Mouse (Mus musculus): ENCODE data around the gene Slc22a15.
"Not testable (repeated sequence)": the region's sequence is repeated elsewhere in the genome, so short reads cannot be mapped to it uniquely, and the experiment has no call there.

The Slc22a15 gene

DNA sequence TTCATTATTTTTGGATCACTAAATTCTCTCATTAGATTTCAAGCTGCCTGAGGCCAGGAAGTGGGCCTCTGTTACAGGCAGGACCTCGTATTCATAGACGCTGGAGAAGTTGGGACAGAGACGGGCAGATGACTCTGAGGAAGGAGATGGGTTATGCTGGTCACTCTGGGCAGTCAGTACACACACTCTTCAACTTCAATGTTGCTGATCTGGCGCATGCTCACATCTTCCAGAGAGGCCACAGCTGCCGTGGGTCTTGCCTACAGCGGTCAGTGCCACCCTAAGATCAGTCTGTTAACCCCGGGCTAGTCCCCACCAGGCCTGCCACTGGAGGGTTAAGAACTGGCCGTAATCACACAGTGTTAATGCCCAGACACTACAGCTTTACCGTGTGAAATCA lies 52.3 kb downstream of the Slc22a15 start:
- DNase-seq (ENCODE audit: low spot score in 2 of 2): no peak

GRCm38 (mm10) chr3:101867001-101867421 lies 57.2 kb downstream of the Slc22a15 start:
- DNase-seq (ENCODE audit: low spot score in 2 of 2): no peak

- DNase-seq (ENCODE audit: low spot score in 2 of 2): no peak
Measured at GRCm38 (mm10) chr3:101861856-101862255, 62.4 kb downstream of the Slc22a15 start.

DNA sequence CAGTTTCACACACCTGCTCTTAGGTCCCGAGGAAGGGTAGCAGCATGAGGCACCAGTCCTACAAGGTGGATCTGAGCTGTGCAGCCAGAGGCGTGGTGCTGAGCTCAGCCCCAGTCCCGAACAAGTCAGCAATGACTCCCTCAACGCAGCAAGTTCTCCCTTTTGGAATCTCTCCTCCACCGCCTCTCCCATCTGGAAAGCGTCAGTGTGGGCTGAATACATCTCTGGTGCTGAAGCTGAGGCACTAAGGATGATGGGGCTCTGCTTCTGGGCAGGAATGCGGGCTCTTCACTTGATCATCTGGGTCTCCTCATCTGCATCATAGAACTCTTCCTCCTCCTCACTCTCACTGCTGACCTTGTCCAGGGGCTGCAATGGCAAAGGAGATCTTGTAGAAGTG lies 64.1 kb downstream of the Slc22a15 start:
- DNase-seq (ENCODE audit: low spot score in 2 of 2): no peak

DNA sequence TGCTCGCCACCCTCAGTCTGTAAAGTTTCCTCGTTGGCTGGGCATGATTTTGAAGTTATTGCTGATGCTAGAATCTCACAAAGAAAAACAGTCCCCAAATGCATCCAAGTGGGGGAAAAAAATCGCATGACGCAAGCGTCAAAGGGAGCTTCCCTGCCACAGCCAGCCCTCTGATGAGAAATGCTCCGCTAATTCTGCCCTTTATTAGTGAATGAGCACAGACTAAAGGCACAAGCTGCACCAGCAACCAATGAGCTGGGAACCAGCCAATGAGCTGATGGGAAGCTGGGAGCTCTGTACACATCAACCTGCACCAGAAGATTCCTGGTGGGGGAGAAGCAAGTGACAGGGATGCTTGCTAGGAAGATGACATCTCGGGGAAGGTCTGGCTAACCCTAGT lies 64.5 kb downstream of the Slc22a15 start:
- DNase-seq (ENCODE audit: low spot score in 2 of 2): no peak

- no peak for DNase-seq (ENCODE audit: low spot score in 2 of 2)
Measured at GRCm38 (mm10) chr3:101854075-101854474, 70.2 kb downstream of the Slc22a15 start.

GRCm38 (mm10) chr3:101851363-101851762 lies 72.9 kb downstream of the Slc22a15 start:
- DNase-seq (ENCODE audit: low spot score in 2 of 2): no peak

GRCm38 (mm10) chr3:101848816-101849215 lies 75.4 kb downstream of the Slc22a15 start, which contains the start of gene Mab21l3:
Gene Mab21l3 (minus strand): TSS chr3:101848959.
- no peak for DNase-seq (ENCODE audit: low spot score in 2 of 2)

DNA sequence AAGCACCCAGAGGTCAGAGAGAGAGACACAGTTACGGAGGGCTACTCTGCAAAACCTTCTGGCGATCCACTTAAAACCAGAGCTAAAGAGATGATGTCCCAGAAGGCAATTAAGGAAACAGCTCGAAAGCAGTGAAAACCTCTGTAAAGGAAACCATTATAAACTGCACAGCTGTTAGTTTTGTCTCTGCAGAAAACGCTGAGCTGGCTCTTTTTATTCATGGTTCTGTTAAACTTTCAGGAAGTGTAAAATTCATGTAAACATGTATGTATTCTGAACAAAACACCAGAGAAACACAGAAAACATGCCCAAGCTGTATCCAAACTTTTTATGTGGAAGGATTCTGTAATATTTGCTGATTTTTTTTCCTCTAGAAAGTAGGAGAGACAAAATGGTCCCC lies 78.2 kb downstream of the Slc22a15 start:
- DNase-seq (ENCODE audit: low spot score in 2 of 2): no peak

- no peak for DNase-seq (ENCODE audit: low spot score in 2 of 2)
Measured at GRCm38 (mm10) chr3:101842372-101843094, 81.7 kb downstream of the Slc22a15 start.

GRCm38 (mm10) chr3:101839327-101839726 lies 84.9 kb downstream of the Slc22a15 start:
- DNase-seq (ENCODE audit: low spot score in 2 of 2): no peak

DNA sequence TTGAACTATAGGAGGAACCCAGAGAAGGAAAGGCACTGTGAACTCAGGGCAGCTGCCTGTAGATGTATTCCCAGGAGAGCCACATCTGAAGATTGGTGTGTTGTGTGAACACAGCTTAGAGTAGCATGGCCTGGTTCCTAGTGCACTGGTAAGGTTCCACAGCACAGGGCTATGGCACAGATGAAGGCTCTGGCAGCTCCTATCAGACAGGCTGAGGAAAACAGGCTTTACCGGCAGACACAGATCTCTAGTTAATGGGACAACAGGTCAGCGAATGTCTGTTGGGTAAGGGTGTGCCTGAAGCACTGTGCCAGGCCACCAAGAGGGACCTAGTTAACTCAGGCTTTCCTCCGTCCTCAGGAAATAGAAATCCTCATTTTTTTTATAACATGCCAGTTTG lies 87.3 kb downstream of the Slc22a15 start:
- no peak for DNase-seq (ENCODE audit: low spot score in 2 of 2)

DNA sequence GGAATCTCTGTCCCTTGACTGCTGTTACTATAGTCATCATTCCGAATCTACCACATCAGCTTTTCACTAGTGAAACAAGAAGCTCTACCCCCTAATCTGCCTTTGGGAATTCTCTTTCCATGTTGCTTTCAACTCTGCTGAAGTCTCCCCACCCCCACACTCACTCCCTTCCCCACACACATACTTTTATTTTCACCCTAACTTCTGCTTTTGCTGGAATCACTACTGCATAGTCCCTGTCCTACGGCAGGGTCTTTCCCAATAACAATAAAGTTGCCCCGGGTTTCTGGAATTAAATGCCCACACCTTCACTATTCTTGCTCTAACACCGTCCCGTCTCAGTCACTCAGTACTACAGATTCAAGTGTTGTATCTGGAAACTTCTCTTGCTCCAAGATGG lies 87.7 kb downstream of the Slc22a15 start:
- DNase-seq (ENCODE audit: low spot score in 2 of 2): no peak

- DNase-seq (ENCODE audit: low spot score in 2 of 2): no peak
Measured at GRCm38 (mm10) chr3:101836045-101836444, 88.2 kb downstream of the Slc22a15 start.

GRCm38 (mm10) chr3:101831189-101831858 lies 92.9 kb downstream of the Slc22a15 start:
- DNase-seq (ENCODE audit: low spot score in 2 of 2): no peak

DNA sequence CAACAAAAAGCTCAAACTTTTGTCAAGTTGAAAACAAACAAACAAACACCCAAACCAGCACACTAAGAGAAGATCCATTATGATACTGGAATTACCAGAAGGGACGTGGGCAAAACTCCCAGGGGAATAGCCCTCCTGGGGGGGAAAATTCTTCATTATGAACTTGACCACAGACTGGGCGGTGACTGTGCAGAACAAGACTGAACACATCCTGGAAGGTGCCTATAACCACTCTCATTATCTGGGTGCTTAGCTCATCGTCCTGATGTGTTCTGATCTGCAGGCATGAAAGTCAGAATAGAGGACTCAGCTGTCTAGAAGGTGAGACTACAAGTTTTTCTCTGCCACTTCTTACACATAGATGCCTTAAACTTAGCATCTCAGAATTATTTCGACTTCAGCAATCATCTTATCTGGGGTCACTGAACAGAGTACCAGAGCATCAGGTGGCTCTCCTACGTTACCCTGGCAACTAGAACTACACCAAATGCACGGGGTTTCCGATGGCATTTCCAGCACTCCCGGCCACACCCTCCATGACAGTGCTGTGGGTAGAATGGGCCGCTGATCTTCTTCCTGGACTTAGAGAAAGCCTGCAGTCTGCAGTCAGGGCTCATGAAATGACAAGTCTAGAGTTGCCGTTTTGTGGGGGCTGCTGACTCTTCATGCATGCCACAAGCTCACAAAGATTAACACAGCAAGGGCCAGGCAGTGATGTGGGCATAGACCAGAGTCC lies 94.2 kb downstream of the Slc22a15 start:
- no peak for DNase-seq (ENCODE audit: low spot score in 2 of 2)

DNA sequence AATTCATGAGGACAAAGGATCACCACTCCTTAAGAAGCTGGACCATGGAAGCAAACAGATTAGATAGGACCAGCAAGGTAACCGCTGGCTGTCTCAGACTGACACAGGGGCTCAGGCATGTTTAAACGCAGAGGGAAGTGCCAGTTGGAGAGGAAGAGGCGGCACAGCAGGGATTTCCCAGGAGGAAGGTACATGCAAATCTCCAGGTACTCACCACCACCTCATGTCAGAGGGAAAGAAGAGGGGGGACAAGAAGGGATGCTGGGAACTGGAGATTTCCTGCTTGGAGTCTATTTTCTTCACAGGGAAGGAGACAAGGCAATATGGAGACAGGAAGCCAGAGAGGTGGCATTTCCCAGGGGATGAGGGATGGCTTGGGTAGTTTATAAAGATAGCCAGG lies 95.7 kb downstream of the Slc22a15 start:
- DNase-seq (ENCODE audit: low spot score in 2 of 2): no peak

DNA sequence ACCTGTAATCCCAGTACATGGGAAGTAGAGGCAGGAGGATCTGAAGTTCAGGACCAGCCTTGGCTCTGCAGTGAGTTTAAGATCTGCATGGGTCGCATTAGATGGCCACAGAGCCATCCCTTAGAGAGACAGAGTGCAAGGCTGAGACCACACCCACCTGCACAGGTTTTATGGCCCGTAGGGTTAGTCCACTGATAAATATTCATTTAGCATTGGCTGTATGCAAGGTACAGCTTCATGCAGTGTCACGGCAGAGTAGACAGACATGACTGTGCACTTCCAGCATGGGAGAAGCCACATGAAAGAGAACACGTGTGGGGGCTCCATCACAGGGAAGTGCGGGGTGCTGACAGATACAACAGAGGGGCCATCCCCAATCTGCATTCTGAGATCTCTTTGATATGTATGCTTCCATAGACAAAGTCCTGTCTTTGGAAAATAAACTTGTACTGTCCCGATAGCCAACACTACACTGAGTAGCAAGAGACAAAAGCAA lies 97.0 kb downstream of the Slc22a15 start:
- DNase-seq (ENCODE audit: low spot score in 2 of 2): no peak

DNA sequence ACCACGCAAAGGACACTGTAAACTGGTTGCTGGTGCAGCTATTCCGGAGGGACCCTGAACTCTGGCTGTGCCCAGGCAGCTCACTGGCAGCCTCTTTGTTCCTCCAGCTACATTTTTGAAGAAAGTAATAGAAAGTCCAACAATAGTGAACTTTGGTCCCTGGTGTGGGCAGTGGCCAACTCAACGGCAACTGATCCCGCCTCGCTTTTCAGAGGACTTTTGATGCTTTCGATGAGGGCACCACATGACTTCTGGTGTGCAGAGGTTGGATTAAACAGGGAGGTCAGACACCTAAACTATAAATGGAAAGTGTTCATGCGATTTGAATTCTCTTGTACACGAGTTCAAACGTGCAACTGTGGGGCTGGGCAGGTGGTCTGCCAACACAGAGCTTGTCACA lies 99.9 kb downstream of the Slc22a15 start:
- DNase-seq (ENCODE audit: low spot score in 2 of 2): no peak

DNA sequence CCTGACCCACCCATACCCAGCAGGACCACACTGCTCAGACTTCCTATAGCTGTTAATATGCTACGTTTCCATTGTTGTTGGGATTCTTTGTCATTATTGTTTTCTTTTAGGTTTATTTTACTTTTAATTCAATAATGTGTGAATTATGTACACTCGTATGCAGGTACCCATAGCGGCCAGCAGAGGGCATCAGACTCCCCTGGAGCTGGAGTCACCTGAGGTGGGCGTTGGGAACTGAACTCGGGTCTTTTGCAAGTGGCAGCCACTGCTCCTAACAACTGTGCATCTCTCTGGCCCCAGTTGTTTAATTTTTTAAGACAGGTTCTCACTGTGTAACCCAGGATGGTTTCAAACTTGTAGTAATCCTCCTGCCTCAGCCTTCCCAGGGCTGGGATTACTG lies 102.2 kb downstream of the Slc22a15 start:
- no peak for DNase-seq (ENCODE audit: low spot score in 2 of 2)

DNA sequence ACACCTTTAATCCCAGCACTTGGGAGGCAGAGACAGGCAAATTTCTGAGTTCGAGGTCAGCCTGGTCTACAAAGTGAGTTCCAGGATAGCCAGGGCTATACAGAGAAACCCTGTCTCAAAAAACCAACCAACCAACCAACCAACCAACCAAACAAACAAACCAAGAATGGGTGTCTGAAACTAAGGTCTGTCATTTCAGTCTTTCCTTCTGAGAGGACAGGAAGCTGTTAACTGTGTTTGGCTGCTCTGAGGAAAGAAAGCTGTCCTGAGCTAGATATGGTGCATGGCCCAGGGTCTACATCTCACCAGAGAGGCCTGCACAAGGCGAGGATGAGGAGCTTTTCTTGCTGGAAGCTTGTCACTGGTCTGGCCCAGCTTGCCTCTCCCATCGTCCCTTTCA lies 103.5 kb downstream of the Slc22a15 start:
- not testable (repeated sequence) for DNase-seq (ENCODE audit: low spot score in 2 of 2)

DNA sequence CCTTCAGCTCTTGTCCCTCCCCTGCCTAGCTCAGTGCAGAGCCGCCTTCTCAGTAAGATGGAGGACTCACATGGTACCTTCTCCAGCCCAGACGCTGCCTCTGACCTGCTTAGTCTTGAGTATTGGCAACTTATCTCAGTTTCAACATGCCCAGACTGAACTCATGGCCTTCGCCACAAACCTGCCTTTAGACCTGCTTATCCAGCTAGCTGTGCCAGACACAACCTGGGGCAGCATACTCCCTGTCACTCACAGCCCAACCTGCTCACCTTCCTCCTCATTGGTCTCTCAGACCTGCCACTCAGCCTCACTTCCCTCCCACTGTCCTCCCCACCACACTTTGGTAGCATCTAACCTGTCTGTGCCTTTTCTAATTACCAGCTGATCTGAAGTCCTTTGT lies 108.2 kb downstream of the Slc22a15 start:
- DNase-seq (ENCODE audit: low spot score in 2 of 2): no peak

DNA sequence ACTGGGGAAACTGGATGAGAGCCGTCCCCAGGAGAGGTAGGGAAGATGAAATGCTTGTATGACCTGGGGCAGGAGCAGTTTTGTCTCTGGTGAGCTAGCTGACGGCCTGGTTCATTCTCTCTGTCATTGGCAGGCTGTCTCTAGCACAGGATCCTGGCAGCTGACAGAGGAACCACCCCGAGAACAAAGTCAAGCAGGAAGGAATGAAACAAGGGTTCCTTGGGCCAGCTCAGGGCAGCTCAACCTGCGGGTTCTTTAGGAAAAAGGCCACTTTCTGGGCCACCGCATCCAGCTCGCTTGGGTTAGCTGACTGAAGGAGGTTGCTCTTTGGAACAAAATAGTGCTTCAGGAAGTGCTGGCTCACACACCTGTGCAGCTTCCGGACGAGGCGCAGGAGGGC lies 109.5 kb downstream of the Slc22a15 start:
- no peak for DNase-seq (ENCODE audit: low spot score in 2 of 2)
